Mouse (Mus musculus) mature B cell (primary cell): ENCODE results near the gene Ppfia2.

Source experiments
- in situ Hi-C: fragments of 300-500 bp; cut with MboI; formaldehyde crosslinking; loops from 2 replicates; pipeline ENCODE4 v1.14.3; 2019

Gene Ppfia2

DNA sequence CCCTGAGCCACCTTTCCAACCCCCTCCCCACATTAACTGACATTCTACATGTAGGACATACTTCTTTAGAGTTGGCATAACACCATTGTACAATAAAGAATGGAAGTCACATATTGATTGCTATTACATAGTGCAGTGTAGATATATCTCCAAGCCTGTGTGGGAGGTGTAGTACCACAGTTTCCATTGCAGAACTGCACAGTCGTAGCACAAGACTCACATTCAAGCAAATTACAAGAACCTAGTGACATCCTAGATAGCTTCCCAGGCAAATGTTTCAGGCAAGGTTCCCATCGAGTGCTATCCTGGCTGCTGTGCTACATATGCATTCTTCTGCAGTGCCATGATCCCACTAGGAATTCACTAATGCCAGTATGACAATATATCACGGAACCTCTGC lies 200.0 kb downstream of the Ppfia2 start:
- in situ Hi-C loops: no loop called here

- in situ Hi-C loops: no loop called here
Observed at GRCm38 (mm10) chr10:106681395-106681794, 211.3 kb downstream of the Ppfia2 start.

DNA sequence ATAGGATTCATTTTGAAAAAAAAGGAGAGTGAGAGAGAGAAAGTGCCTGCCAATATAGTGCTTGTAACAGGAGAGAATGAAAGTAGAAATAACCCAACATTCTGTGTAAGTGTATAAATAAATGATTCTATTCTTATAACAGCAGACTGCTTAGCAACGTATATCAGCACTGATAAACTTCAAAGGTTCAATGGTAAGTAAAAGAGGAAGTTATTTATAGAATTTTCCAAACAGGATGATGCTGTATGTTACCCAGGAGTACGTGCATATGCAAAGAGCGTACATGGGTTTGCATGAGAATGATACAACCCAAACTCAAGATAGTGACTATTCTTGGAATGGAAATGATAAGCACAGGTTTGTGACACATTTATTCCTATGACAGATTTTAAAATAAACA lies 215.4 kb downstream of the Ppfia2 start:
- in situ Hi-C loops: no loop called here

GRCm38 (mm10) chr10:106719936-106720335 lies 249.8 kb downstream of the Ppfia2 start:
- in situ Hi-C loops: no loop called here

DNA sequence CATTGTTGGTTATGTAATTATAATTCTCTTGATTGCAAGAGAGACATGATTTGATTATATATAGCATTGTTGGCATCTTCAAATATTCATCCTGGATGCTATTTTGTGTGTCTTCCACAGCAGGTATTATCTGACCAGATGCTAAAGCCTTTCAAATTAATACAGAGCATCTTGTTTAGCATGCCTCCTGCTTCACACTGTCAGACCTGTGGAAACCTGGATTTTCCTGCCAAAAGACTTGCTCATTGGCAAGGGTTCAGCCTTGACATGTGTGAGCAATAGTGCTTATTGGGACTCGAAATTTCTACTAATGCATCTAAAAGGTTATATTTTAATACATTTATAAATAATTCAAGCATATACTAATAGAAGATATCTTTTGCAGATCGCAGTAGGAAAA lies 262.1 kb downstream of the Ppfia2 start:
- in situ Hi-C loops: no loop called here

- in situ Hi-C loops: no loop called here
Observed at GRCm38 (mm10) chr10:106736230-106737063, 266.3 kb downstream of the Ppfia2 start.

GRCm38 (mm10) chr10:106738190-106738589 lies 268.1 kb downstream of the Ppfia2 start:
- in situ Hi-C loops: no loop called here

- in situ Hi-C loops: no loop called here
Observed at GRCm38 (mm10) chr10:106744966-106745365, 274.8 kb downstream of the Ppfia2 start.

DNA sequence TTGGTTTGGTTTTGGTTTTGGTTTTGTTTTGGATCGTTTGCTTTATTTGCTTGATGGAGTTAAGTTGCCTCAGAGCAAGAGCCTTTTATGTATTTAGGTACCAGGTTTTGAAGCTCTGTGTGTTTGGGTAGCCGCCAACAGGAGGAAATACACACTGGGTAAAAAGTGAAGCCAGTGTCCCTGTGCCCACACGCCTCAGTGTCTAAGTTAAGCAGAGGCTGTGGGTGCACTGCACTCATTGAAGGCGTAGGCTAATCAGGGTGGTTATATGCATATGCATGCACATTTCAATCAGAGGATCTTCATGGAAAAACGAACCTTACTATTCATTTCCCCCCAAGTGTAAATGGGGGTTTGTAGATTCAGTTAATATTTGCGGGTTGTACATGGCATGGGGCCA lies 290.9 kb downstream of the Ppfia2 start:
- in situ Hi-C loops: no loop called here

- in situ Hi-C loops: no loop called here
Observed at GRCm38 (mm10) chr10:106763785-106764184, 293.6 kb downstream of the Ppfia2 start.

DNA sequence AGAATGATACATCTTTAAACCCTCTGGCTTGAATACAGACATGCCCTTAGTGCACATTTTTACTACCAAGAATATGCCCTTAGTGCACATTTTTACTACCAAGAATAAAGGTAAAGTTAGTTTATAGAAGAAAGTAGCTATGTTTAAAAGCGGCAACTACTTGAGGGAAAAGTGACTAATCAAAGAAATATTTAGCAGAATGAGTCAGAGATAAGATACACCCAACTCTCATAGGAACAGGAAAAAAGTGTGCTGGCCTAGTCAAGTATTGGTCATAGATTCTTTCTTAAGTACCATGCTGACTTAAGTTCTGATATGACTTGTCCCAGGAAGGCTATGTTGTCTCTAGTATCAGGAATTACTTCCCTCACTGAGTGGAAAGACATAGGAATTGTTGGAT lies 305.4 kb downstream of the Ppfia2 start:
- in situ Hi-C loops: no loop called here

GRCm38 (mm10) chr10:106815447-106815846 lies 345.3 kb downstream of the Ppfia2 start:
- in situ Hi-C loops: no loop called here

GRCm38 (mm10) chr10:106818381-106818780 lies 348.2 kb downstream of the Ppfia2 start:
- in situ Hi-C loops: no loop called here

DNA sequence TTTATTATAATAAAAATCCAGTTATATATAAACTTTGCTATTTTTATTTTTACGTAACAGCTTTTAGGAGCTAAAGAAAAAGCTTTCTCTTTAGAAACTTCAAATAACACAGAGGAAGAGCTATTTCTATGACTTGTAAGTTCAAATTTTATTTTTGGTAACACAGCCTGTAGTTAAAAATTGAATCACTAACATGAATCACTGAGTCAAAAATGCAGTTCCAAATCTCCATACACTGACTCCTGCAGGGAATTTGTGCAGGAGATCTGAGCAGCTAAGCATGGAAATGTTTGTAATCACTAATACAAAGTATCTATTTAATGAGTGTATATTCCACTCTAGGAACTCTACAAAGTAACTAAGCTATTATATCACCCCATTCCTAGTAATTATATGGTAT lies 354.1 kb downstream of the Ppfia2 start:
- in situ Hi-C loops: no loop called here

- in situ Hi-C loops: no loop called here
Observed at GRCm38 (mm10) chr10:106838476-106838875, 368.3 kb downstream of the Ppfia2 start.

DNA sequence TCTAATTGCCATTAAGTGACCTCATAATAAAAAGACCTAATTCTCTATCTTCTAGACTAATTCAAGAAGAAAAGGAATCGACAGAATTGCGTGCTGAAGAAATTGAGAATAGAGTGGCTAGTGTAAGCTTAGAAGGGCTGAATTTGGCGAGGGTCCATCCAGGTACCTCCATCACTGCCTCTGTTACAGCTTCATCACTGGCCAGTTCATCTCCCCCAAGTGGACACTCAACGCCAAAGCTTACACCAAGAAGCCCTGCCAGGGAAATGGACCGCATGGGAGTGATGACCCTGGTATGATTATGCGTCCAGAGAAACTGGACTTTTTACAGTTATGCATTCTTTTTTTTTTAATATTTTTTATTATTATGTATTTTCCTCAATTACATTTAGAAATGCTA lies 388.0 kb downstream of the Ppfia2 start:
- in situ Hi-C loops: no loop called here

DNA sequence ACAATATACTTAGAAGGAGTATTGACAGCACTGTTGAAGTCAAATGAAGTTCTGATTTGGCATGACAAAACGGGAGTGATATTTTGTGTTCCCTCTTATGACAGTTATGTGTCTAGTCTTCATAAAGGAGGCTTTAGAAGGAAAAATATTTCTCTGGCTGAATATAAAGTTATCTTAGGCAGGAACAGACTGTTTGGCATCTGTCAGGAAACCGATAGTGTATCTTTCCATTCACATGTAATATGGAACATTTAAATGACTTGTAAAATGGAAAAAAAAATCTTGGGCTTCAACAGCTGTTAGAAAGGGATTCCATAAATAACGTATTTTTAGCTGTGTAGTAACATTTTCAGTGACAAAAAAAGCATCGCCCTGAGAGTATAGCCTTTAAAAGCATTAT lies 400.1 kb downstream of the Ppfia2 start:
- in situ Hi-C loops: no loop called here

DNA sequence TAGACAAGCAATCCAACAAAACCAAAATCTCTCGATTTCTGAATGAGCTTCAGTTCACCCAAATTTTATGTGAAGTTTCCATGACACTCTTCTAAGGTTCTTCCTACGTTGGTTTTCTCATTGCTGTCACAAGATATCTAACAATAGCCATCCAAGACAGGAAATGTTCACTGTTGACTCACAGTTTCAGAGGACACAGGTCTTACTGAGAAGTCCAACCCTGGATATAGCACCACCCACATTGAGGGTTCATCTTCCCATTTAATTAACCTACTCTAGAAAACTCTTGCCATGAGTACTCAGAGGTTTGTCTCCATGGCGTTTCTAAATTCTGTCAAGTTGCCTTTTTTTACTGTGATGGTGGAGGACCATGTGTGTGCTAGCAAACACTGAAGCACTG lies 401.7 kb downstream of the Ppfia2 start:
- in situ Hi-C loops: no loop called here

DNA sequence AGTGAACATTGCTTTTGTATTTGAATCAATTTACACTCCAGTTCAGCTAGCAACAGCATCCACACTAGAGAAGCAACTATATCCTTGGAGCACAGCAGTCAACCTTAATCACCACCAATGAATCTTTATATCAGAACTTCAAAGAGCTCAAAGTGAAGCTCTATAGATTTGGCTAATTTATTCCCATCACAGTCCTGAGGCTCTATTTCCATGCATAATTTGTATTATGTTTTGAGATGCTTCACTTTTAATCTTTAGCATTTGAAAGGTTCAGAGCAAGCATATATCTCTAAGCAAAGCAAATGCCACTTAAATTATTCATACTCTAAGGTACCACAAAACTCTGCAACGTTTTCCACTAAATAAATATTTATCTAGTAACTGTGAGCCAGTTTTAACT lies 402.6 kb downstream of the Ppfia2 start:
- in situ Hi-C loops: no loop called here

DNA sequence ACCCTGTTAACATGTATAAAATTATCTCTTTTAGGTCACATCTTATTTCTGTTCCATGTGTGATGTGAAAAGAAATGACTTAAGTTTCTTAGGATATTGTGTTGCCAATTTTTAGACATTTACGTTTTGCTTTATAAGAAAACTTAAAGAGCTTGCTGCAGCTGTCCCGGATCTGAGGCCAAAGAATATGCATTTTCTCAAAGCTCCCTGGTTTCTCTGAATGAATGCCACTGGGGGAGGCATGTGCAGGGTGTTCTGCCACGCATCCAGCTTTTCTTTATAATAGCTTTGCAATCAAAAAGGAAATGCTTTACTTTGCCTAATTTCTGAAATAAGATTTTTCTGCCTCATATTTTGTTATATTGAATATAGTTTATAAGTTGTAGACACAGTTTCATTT lies 411.2 kb downstream of the Ppfia2 start:
- in situ Hi-C loops: no loop called here

- in situ Hi-C loops: no loop called here
Observed at GRCm38 (mm10) chr10:106896351-106896750, 426.2 kb downstream of the Ppfia2 start.

GRCm38 (mm10) chr10:106910108-106910507 lies 440.0 kb downstream of the Ppfia2 start:
- in situ Hi-C loops: no loop called here

GRCm38 (mm10) chr10:106913032-106913431 lies 442.9 kb downstream of the Ppfia2 start:
- in situ Hi-C loops: no loop called here

DNA sequence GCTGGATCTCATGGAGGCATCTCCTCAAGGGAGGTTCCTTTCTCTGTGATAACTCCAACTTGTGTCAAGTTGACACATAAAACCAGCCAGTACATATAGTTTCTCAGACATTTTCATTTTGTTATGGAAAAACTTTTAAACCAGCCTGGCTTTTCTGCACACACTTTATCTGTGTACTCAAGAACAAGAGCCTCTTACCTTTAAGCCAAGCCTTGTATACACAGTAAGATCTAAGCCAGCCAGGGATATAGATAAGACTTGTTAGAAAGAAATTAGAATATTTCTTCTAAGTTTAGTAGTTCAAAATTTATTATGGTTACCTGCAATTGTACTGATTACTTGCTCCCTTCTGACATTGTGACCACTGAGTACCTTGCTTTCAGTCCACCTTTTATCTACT lies 444.1 kb downstream of the Ppfia2 start:
- in situ Hi-C loops: no loop called here
